ENCODE assay signal across 14 mouse cellular contexts in genomic region chr2:48425200-48426090, GRCm38 (mm10).
DNase-seq lines count a peak whose midpoint lies in the region; ATAC-seq and TF ChIP-seq lines count a peak whose summit lies in the region.
"Had no signal": no experiment of that assay in that cellular context is flagged by ENCODE, and none has a peak within 500 bp of the region (broad histone marks: within the 10 kb centered on the region; RNA-seq: fewer than 3 reads in every experiment).

No protein-coding gene starts in this region.

- H3K9ac ChIP-seq in kidney, embryonic 15.5 days = no peak overlapping the region
- H3K9ac ChIP-seq in midbrain, embryonic 12.5 days (replicated peaks) = no peak overlapping the region
- H3K9ac ChIP-seq: liver, embryonic 14.5 days had no signal

- TF ChIP-seq POLR2A in brain, embryonic 14.5 days (IDR thresholded peaks at IDR 0.05; ENCODE audit: borderline replicate concordance, extremely low read depth, insufficient read depth, insufficient read length, poor library complexity, severe bottlenecking) = no peak

- WGBS in kidney, embryonic 15.5 days = 17% methylated on average over 12 of the region's 12 CpGs
- 9% methylated on average over 12 of the region's 12 CpGs for WGBS in midbrain, embryonic 12.5 days

- DNase-seq in kidney, adult 18-20 months = no peak
- peak; percentile 64 for DNase-seq in brain, embryonic 14.5 days (ENCODE audit: low read depth)
- DNase-seq in embryo, embryonic 9.5 days (ENCODE audit: extremely low spot score) = peak; percentile 32
- DNase-seq in layer of hippocampus, postnatal 36 days = no peak
- DNase-seq in left cerebral cortex, adult 2 months (ENCODE audit: extremely low spot score in 1 of 2, low spot score in 2 of 2) = no peak
- DNase-seq: adrenal gland, adult 8-10 months; cerebellum, adult 11 months; heart, adult 11 months; kidney, postnatal 10 days had no signal

- H3K9me3 ChIP-seq in kidney, embryonic 15.5 days (replicated peaks) = no peaks in the 10 kb centered on the region
- no peaks in the 10 kb centered on the region for H3K9me3 ChIP-seq in midbrain, embryonic 12.5 days
- H3K9me3 ChIP-seq: megakaryocyte, embryonic 14.5 days had no signal

- no peak for TF ChIP-seq CTCF in brain, embryonic 14.5 days (IDR thresholded peaks at IDR 0.05; ENCODE audit: borderline replicate concordance, extremely low read depth, insufficient read depth, insufficient read length)
- no peak for TF ChIP-seq CTCF in left cerebral cortex, adult 2 months (IDR thresholded peaks at IDR 0.05)

- H3K27ac ChIP-seq in kidney, embryonic 15.5 days = peak overlapping the region; percentile 54
- H3K27ac ChIP-seq in midbrain, embryonic 12.5 days (replicated peaks) = no peak overlapping the region
- H3K27ac ChIP-seq in left cerebral cortex, adult 2 months = no peak overlapping the region
- H3K27ac ChIP-seq: liver, embryonic 14.5 days had no signal

- no peak overlapping the region for H3K4me3 ChIP-seq in kidney, embryonic 15.5 days (replicated peaks)
- H3K4me3 ChIP-seq in midbrain, embryonic 12.5 days = no peak overlapping the region
- H3K4me3 ChIP-seq in left cerebral cortex, adult 2 months = no peak overlapping the region
- H3K4me3 ChIP-seq: megakaryocyte, embryonic 14.5 days had no signal

- H3K4me1 ChIP-seq in kidney, embryonic 15.5 days = peaks cover 21% of the 10 kb centered on the region
- peaks cover 32% of the 10 kb centered on the region for H3K4me1 ChIP-seq in midbrain, embryonic 12.5 days
- H3K4me1 ChIP-seq: megakaryocyte, embryonic 14.5 days had no signal

- 0 out of 2 replicates have a peak overlapping the region, but pooled peaks have one; percentile 1 for H3K4me2 ChIP-seq in kidney, embryonic 15.5 days
- peak overlapping the region; percentile 10; the same call in 1 of the 2 replicates for H3K4me2 ChIP-seq in midbrain, embryonic 12.5 days (replicated peaks)

- intact Hi-C loops in left cerebral cortex, adult 2 months (cut with DNase I) = no loop called here

- H3K36me3 ChIP-seq in kidney, embryonic 15.5 days = no peaks in the 10 kb centered on the region
- H3K36me3 ChIP-seq in midbrain, embryonic 12.5 days = no peaks in the 10 kb centered on the region

- H3K27me3 ChIP-seq in kidney, embryonic 15.5 days = no peaks in the 10 kb centered on the region
- 0 out of 2 replicates have a peak, but pooled peaks cover 3% of the 10 kb centered on the region for H3K27me3 ChIP-seq in midbrain, embryonic 12.5 days
- H3K27me3 ChIP-seq: CH12.LX; megakaryocyte, embryonic 14.5 days had no signal

- peak; percentile 76 for ATAC-seq in kidney, embryonic 15.5 days (replicated peaks; ENCODE audit: low FRiP score)
- ATAC-seq in midbrain, embryonic 12.5 days (ENCODE audit: low FRiP score, low read depth) = no peak; the same call in 1 of the 2 replicates

Comparison
In these comparisons a context has a peak if more than half of its experiments do, and no peak if none do; other contexts are left out.
1. DNase-seq: peak in brain, embryonic 14.5 days (single experiment) and embryo, embryonic 9.5 days (single experiment); none in kidney, adult 18-20 months (single experiment), layer of hippocampus, postnatal 36 days (0 of 2) and left cerebral cortex, adult 2 months (0 of 2).